Mouse (Mus musculus): ENCODE data around the gene S100pbp. TPM values are rescaled to one million over a fixed set of nuclear protein-coding genes. Genes with fewer than 3 reads are reported as not detected.

The S100pbp gene
- 2.1 and 2.7 TPM in 2 replicates for polyA plus RNA-seq (2012; rRNA removed; ENCODE audit: low replicate concordance)

GRCm38 (mm10) chr4:129189542-129190519 lies at the start of gene S100pbp, which contains the start of gene Yars:
Gene S100pbp (minus strand): TSS chr4:129189727.
Gene Yars (plus strand): TSS chr4:129189760.

DNA sequence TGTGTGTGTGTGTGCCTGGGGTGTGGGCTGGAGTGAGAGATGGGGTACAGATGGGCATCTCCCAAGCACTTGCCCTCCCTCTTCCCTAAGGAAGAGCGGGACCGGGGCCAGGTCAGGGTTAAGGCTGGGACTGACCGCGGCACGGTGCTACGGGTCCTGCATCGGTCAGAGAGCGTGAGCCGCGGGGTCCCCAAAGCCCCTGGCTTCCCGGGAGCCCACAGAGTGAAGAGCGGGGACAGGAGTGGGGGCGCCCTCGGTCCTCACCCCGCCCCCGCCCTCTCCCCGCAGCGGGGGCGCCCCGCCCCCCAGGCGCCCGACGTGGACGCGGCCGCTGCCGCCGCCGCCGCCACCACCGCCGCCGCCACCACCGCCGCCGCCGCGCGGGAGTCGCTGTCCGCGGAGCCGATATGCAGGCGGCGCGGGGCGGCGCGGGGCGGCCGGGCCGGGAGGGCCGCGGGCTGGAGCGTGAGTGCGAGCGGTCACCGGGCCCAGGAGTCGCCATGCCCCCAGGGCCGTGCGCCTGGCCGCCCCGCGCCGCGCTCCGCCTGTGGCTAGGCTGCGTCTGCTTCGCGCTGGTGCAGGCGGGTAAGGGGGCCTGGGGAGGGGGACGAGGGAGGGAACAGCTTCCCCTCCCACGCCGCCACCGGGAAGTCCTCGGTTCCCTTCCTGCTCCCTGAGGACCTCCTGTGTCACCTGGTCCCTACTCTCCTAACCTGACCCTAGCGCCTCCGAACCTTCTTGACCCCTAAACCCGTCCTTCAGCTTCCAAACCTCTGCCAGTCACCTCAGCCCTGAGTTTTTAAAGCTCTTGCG lies 52.7 kb downstream of the S100pbp start, which contains the start of gene Fndc5:
Fndc5 (plus strand) TSS at position 421 of the 813 bp plus-strand sequence.

DNA sequence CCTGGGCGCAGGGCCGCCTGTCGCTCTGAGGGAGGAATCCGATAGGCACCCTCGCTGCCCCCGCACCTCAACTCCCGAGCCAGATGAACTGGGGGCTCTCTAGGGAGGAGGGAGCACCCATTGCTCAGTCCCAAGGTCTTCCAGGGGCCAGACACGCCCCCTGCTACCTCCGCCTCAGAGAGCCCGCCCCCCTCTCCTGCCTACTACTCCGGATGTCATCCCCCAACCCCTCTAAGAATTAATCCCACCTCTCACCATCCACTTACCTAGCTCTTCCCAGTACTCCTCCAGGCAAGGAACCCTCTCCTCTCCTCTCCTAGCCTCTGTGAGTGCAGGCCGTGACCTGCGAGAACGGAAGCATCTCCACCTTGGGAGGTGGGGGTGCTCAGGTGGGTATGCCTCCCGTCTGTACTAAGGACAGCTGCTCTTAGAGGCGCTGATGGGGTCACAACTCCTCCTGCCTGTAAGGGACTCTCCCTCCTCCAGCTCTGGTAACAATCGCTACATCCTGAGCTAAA lies 67.9 kb downstream of the S100pbp start, which contains the start of gene Hpca:
Hpca (minus strand) TSS at position 468 of the 518 bp plus-strand sequence.

GRCm38 (mm10) chr4:129105356-129105755 lies 84.2 kb downstream of the S100pbp start, which contains the start of gene Tmem54:
Gene Tmem54 (plus strand): TSS chr4:129105548.

Other genes with a start within 250 kb of the S100pbp start
- 2.5 and 3.8 TPM in 2 replicates for gene Azin2, start 227.3 kb downstream of the S100pbp start, polyA plus RNA-seq (2012; rRNA removed; ENCODE audit: low replicate concordance)
- gene Ak2, start 197.8 kb downstream of the S100pbp start, polyA plus RNA-seq (2012; rRNA removed; ENCODE audit: low replicate concordance), result 99.9 and 120 TPM in 2 replicates
- gene Rnf19b, start 131.5 kb downstream of the S100pbp start, polyA plus RNA-seq (2012; rRNA removed; ENCODE audit: low replicate concordance), result 117 and 194 TPM in 2 replicates
- gene Tmem54, start 84.2 kb downstream of the S100pbp start, polyA plus RNA-seq (2012; rRNA removed; ENCODE audit: low replicate concordance), result 651 and 940 TPM in 2 replicates
- gene Hpca, start 67.7 kb downstream of the S100pbp start, polyA plus RNA-seq (2012; rRNA removed; ENCODE audit: low replicate concordance), result 0.69 and 1.1 TPM in 2 replicates
- 0.42 and 1.1 TPM in 2 replicates for gene Fndc5, start 52.7 kb downstream of the S100pbp start, polyA plus RNA-seq (2012; rRNA removed; ENCODE audit: low replicate concordance)
- 3.4 and 4.1 TPM in 2 replicates for gene Yars, start within 50 bp of the S100pbp start, polyA plus RNA-seq (2012; rRNA removed; ENCODE audit: low replicate concordance)
- gene C77080, start 71.7 kb upstream of the S100pbp start, polyA plus RNA-seq (2012; rRNA removed; ENCODE audit: low replicate concordance), result 158 and 230 TPM in 2 replicates
- gene Sync, start 97.9 kb upstream of the S100pbp start, polyA plus RNA-seq (2012; rRNA removed; ENCODE audit: low replicate concordance), result 0.19 and 0.27 TPM in 2 replicates
- gene Rbbp4, start 145.6 kb upstream of the S100pbp start, polyA plus RNA-seq (2012; rRNA removed; ENCODE audit: low replicate concordance), result 4.3 and 6.0 TPM in 2 replicates
- 4.1 and 6.8 TPM in 2 replicates for gene Zbtb8os, start 146.0 kb upstream of the S100pbp start, polyA plus RNA-seq (2012; rRNA removed; ENCODE audit: low replicate concordance)
- 2.4 and 4.3 TPM in 2 replicates for gene Zbtb8a, start 188.4 kb upstream of the S100pbp start, polyA plus RNA-seq (2012; rRNA removed; ENCODE audit: low replicate concordance)